Mouse (Mus musculus) spleen, adult 18-20 months (tissue): ENCODE measurements around the gene Col12a1.

Experiments
- DNase-seq, 2 experiments: peaks; one replicate each; pipeline ENCODE4 v3.0.0; 2022; ENCODE audit warnings: mixed read lengths in 2 of 2

Col12a1 gene

DNA sequence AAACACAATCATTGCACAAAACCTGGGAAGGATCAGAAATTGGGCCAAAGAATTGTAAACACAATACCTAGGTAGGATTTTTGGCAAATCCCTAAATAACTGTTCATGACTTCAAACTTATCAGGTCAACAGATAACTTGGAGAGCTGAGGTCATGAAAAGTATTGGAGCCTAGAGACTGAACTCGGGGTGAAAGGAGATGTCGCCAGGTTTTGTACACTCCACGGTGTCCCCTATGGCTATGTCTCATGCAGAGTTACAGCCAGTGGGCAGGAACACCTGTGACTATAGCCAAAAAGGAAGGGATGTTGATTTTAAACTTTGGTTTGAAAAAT, 118.4 kb downstream of the Col12a1 start:
- DNase-seq: no peak

DNA sequence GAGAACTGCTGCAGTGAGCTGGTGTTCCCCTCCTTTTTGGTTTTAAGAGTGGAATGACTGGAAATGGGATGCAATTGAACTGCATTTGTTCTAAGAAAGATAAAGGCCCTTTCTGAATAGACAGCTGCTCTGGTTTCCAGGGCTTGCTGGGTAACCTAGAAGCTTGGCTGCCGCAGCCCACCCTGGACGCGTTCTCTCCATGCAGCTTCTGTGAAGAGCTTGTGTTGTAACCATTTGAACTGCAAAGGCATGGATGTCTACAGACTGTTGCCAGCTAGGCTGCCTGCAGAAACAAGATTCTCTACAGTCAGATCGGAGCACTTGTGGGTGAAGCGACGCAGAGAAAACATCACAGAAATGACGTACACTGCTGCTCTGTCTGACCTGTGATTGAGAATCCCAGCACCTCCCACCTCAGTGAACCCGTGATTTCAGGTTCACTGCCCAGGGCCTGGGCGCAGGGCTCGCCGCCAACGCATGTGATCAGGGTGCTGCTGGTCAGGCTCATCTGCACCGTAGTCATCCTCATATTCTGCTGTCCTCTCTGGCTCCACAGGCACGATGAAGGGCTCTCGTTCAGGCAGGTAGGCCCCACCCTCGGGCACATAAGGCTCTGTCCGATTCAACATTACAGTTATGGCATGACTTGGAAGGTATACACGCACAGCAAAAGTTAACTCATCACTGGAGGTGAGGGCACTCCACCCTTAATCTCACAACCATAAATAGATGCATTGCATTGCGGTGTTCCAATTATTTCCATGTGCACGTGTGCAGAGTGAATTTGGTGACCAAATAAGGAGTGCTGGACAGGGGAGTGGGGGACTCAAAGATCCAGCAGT, 119.0 kb downstream of the Col12a1 start:
- no peak for DNase-seq

DNA sequence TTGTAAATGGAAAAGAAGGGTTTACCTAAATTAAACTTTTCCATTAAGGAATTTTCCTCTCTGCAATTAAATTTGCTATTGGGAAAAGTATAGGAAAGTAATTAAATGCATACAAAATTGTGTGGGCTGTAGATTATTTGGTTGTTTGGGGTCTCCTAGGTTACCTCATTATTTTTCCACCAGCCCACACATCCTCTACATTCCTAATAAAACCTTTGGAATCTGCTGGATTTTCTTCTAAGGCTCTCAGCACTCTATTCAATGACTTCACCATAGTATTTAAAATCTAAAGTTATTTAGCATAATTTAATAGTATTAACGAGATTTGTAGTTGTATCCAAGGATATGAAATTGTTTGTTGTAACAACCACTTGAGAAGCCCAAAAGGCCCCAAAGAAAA, 120.1 kb downstream of the Col12a1 start:
- DNase-seq: no peak

DNA sequence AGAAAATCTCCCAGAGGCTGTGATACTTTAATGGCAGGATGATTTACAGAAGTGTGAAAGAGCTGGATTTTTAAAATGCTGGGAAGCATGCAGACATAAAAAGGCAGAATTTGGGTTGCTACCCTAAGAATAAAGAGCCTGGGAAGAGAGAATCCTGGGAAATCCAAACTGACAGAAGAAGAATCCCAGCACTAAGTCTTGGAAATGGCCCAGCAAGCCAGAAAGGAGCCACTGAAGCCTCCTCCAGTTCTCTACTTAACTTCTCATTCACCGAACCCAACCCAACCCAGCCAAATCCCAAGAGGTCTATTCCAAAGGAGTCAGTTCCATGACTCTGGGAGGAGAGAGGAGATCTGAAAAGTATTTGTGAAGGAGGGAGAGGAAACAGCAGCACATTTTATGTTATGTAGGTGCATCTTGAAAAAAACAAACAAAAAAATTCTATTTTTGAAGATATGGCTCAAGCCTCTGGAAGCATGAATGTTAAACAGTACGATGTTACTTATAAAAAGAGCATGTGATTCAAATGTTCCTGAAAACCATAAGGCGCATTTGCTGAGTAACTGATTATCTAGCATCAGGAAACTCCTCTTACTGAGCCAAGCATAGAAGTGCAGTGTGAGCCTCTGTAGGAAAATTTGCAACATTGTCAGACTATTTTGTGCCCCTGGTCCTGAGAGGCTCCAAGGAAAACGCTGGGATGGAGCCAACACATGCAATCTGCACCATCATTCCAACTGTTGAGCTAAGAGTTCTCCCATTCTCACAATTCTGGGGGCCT, 132.0 kb downstream of the Col12a1 start:
- no peak for DNase-seq

DNA sequence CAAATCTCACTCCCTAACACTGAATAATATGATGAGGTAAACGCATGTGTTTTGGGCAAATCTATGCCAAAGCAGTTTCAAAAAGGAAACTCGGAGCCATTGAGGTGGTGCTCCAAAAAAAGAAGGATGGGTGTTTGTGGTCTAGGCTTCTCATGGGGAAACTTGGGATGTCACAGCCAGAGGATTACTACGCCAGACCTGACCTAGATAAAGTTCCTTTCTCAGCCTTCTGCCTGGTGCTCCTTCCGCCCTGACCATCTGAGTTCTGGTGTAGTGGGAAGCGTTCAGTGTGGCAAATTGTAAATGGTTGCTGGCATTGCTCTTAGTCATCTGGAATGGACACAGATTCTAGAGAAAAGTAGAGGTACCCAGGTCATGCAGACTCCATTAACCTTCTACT, 151.8 kb downstream of the Col12a1 start:
- no peak for DNase-seq

DNA sequence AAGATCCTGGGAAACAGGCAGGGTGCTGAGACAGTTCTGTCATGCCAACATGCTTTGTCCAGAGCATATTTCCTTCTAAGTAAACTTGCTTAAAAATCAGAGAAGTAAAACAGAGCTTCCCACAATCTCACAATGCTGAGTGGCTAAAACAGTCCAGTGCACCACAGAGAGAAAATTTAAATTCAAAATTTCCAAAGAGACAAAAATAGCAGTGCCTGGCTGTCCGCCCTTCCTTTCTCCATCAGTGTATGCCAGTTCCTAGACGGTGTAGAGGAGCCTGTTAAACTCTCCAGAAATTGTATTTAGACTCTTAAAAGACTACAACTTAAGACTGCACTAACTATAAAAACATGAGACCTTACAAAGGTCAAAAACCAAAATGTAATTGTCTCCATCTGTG, 165.3 kb downstream of the Col12a1 start:
- no peak for DNase-seq
